Mouse (Mus musculus) c-Kit-negative CD71-positive TER-119-positive erythroid progenitor cells, embryonic 14.5 days (primary cell): Measurements from ENCODE around the gene Wwc2.

Source experiments
- DNase-seq: peaks from one replicate; pipeline ENCODE4 v3.0.0-alpha.2; 2013; ENCODE audit warnings: low read depth, low spot score

Gene Wwc2

DNA sequence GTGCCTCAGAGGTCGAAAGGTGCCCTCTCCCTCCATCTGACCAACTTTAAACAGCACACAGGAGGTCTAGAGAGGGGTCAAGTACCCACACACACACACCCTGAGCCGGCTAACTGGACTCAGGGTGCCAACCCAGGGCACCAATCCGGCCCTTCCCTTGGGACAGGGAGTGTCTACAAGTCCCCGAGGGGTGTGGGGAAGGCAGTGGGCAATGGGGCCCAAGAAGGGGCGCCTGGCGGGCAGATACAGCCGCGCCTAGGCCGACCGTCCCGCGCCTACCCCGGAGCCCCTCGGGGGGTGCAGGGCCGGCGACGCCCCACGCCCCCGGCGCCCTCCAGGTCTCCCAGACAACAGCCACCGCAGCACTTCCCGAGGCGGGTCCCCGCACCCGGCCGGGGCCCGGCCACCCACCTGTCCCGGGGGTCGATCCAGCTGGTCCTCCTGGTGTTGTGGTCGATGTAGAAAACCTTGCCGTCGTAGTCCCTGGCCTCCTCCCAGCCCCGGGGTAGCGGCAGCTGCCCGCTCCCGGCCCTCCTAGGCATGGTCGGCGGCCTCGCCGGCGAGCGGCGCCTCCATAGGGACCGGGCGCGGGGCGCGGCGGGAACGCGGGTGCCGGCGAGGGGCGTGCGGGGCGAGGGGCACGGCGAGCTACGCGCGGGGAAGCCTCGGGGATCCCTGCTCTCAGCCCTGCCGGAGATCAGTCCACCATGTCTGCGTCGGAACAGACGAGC, 904 bp downstream of the Wwc2 start:
- DNase-seq, result no peak

DNA sequence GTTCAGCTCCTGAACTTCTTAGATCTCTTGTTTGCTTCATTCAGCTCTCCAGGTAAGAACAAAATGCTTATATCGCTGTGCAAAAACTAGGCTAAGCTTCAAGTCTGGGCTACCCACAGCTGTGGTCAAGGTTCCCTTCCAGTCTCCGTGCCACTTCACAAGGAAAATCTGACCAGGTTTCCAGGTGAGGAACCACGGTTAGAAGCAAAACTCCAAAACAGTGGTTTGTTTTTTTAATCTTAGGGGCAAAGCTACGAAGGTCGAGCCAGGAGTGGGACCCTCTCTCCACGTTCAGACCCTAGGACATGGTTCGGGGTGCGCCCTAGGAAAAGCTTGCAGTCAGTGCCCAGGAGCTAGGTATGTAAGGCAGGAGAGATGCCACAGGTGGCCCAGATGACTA, 1.5 kb downstream of the Wwc2 start:
- DNase-seq, result no peak

DNA sequence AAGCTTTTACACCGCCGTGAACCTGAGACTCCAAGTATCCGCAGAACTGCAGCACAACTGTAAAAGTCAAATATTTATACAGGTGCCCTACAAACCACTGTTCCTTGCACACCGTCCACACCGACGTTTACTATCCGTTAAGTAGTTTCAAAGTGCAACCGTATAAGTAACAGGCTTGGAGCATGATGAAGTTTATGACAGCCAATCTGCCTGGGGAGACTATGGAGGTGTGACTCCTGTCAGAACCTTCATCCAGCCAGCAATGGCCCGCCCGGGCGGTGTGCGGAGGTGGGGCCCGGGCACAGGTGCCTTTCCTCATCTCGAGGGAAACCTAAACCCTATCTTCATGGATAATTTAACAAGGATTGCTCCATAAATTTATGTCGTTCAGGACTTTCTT, 2.6 kb downstream of the Wwc2 start:
- DNase-seq, result no peak

DNA sequence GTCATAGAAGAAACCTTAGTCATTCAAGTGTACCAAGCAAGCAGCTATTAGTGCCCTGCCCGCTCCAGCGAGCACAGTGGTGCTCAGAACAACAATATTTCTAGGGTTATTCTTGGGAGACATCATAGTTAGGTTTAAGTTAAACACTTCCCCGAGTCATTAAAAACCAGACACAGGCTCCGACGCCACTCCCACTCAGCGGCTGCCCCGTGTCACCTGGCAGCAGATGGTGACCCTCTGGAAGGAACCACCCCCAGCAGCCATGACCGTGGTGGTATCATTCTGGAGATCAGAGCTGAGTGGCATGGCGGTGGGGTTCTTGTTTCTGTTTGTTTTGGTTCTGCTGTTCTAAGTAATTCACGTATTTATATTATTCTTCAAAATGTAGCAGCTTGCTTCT, 5.1 kb downstream of the Wwc2 start:
- DNase-seq, result no peak

DNA sequence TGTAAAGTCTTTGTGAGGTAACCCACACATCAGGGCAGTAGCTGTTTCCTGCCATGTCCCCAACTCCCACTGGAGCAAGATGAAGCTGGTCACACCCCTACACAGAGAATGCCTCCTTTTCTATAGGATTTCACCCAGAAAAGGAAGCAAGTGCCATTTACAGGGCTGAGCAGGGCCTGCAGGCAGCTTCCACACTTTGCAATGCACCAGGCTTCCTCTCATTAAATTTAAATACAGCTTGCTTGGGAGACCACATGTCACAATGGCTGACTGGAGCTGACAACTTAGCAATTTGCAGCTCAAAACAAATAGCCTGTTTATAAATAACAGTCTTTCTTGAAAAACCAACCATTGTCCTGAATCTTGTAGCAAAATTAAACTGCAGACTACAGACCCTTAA, 5.5 kb downstream of the Wwc2 start:
- DNase-seq, result no peak

DNA sequence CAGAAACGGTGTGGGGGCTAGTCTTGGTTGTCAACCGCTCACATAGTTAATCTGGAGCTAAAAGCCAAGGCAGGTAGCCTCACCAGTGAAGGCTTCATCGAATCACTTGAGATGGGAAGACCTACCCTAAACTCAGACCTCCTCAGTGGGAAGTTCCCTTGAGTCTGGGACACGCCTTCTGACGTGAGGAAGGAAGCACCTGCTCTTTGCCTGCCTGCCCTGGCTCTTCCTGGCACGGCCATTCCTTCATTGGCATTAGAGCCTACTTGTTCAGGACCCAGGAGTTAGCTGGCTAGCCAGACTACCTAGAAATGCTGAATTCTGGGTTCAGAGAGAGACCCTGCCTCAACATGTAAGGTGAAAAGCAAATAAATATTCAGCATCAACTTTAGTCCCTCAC, 9.6 kb downstream of the Wwc2 start:
- no peak for DNase-seq

DNA sequence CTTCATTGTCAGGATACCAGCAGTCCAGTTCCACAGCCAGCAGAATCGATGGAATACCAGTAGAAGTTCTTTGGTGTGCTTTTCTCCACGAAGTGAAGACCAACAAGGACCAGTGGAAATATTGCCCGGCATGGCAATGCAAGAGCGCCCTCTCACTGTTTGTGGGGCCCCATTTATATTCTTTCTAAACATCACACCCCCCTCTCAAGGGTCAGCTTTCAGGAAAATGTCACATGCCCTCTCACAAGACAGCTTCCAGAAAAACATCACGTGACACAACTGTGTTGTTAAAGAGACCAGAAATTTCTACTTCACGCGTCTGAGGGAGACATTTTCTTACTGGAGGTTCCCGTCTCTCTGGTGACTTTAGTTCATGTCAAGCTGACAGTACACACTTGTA, 10.8 kb downstream of the Wwc2 start:
- no peak for DNase-seq

DNA sequence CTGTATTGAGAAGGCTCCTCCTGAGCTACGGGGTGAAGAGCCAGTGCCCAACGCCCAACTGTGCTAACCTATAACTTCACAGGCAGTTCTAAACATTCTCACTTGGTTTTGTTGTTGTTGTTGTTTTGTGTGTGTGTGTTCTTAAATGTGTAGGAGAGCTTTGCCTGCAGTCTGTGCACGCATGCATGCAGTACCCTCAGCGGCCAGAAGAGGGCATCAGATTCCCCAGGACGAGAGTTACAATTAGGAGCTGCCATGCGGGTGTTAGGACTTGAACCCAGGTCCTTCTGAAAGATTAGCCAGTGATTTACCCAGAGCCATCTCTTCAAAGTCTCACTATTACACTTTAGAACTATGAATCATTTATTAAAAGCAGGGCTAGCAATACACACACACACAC, 12.0 kb downstream of the Wwc2 start:
- no peak for DNase-seq

DNA sequence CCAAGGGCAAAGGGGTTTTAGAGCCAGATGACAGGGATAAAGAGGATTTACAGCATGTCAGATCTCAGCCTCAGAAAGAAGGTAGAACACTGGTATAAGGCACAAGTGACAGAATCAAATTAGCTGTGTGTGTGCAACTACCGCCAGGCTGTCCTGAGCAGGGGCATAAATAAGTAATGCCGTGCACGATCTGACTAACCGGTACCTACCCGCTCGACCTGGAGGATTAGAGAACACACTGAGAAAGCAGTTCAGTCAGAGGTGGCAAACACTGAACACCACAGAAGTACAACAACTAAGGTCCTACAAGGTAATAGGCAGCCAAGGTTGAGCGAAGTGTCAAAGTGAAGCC, 15.8 kb downstream of the Wwc2 start:
- no peak for DNase-seq

DNA sequence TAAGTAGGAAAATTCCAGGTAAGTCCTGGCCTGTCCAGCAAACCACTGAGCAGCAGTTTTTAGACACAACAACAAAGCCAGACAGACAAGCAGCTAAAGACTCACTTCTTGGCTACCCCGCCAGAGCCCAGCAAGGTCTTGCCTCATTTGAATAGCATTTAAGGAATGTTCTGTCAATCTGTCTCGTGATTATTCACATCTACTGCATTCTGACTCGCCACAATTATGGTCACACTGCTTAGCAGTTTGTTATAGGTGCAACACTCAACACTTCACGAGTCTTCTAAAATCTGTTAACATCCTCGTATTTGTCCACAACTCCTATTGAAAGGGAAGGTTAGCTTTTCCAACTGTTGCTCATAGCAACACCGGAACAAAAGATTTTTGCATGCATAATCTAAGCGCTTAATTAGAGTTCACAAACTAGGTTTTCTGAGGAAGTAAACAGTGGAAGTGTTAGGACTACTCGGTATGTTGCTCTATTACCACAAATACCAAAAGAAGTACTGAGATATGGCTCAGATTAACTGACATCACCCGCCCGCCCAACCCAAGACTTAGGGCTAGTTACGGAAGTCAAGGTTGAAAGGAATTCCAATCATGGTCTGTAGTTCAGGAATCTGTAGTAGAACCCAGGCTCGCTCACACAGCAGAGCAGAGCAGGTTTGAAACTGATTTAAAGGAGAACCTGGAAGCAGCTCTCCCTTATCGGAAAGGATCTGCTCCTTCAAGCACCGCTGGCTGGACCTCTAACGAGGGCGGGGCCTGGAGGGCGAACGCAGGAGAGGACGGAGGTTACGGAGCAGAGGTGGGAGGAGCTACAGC, 16.4 kb downstream of the Wwc2 start:
- DNase-seq, result no peak

DNA sequence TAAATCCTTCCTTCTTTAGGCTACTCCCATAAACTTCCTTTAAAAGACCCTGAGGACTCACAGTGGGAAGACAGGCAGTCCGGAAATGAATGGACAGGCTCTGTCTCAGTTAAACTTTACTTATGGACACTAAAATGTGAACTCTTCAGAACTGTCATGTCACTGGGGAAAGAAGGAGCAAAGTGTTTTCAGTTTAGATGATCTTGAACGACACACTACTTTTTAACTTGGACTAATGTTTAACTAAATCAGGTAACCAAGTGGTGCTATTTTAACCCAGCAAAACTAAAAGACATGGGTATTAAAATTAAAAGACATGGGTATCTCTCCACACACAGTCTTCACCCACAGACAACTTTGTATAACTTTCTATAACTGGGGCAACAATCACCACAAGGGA, 19.6 kb downstream of the Wwc2 start:
- no peak for DNase-seq

DNA sequence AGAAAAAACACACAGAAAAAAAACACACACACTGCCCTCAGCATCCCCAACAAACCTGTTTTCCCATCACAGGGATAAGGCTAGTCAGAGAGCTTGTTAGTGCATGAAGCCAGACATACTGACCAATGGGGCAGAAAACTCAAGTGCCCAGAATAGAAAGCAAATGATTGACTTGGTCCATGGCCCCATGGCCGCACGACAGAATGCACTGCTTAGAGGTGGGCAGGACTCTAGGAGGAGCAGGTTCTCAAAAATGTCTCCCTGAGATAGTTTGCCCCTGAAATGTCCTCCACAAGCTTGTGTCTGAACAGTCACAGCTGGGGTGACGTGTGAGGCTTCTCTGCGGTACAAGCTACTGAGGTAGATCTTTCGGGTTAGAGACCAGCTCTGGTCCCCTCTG, 20.1 kb downstream of the Wwc2 start:
- no peak for DNase-seq

DNA sequence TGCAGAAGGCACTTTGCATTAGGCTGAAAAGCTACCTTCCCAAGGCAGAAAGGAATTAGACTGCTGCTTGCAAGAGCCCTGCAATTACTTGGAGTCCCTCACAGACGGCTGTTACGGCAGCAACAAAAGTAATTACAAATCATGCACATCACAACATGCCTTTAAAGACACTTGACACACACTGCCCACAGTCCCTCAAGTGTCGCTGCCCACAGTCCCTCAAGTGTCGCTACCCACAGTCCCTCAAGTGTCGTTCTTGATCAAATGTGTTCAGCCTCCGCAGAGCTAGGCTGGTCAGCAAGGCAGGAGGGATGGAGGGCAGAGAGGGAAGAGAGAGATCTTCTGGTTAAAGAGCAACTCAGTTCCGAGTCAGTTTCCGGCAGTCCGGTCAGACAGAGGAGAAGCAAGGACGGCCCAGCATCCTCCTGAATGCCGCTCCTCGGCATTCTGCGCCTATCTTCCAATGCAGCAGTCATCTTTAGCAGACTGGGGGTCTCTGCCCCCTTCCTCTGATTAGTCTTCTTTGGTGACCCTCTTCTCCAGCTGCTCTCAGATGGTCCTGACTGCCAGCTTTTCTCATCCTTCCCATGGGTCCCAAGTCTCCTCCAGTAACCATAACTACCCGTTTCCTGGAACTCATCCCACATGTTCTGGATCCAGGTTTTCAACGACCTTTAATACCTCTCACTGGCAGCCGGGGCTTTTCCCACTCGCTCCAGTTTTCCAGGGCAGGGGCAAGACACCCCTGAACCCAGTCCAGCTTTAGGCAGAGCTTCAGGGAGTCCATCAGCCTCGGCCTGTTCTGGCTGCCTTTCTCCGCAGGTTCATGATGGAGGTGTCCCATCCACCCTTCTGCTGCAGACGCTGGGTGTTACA, 23.4 kb downstream of the Wwc2 start:
- DNase-seq, result no peak

DNA sequence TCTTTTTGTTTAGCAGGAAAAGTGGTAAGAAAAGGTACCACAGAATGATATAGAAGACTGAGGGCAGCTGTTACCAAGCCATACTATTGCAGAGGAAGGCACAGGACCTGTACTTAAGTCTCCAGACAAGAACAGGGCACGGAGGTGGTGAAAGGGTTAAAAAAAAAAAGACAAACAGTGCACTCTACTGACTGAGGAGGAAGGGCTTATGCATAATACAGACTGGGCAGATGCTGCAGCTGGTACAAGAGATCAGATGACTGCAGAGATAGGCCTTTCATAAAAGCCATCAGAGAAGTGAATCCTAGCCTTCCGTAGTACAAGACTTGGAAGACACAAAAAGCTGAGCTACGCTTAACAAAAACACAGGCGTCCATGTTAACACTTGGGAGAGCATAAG, 28.2 kb downstream of the Wwc2 start:
- DNase-seq, result no peak

DNA sequence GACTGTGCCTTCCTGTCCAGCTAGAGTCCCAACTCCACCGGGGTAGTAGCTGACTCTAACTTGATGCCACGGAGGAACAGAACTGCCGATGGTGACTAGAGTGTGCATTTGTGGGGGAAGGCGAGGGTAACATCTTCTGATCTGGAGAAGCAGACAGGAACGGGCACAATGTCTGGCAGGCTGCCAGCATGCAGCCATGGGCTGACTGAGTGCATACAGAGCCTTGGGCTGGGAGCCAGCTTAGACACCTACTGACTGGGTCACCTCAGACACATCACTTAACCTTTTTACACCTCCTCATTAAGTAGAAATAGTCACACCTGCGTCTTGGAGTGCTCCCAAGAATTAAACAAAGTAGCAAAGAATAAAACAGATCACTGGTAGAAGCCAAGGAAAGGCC, 28.7 kb downstream of the Wwc2 start:
- no peak for DNase-seq

DNA sequence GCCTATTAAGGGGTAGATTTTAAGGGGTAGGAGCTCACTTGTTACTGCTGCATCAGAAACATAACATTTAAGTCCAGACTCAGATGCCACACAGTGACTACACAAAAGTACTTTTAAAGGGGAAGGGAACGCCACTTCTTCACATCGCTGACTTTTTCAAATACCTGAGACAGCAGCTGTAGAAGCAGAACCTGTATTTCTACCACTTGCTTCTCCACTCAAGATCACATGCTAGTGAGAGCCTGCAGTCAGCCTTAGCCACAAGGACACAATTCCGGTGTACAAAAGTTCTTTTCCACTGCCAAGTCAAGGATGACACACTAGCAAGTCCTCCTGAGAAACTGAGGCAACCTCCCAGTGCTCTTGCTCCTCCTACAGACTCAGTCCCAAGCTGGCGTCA, 33.2 kb downstream of the Wwc2 start:
- DNase-seq, result no peak

DNA sequence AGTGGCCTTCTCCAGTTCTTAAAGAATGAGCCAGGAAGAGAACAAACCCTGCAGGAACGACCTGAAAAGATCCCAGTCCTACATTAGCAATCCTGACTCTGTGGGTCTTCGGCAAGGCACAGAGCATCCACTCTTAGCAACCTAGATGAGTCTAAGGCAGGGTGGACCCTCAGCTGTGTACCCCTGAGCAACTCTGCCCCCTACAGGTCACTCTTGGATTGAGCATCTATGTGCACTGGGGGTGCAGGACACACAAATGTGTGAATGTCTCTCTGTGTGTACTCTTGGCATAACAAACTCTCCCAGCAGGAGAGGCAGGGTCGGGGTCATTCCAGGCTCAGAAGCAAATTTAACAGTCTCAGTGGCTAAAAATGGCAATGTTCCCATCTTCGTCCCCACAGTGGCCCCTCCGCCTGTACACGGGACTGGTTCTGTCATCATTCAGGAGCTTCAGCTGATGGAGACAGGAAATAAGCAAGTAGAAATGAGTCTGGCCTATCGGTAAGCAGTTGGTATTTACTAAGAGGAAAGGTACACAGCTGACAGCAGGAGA, 39.3 kb downstream of the Wwc2 start:
- no peak for DNase-seq

DNA sequence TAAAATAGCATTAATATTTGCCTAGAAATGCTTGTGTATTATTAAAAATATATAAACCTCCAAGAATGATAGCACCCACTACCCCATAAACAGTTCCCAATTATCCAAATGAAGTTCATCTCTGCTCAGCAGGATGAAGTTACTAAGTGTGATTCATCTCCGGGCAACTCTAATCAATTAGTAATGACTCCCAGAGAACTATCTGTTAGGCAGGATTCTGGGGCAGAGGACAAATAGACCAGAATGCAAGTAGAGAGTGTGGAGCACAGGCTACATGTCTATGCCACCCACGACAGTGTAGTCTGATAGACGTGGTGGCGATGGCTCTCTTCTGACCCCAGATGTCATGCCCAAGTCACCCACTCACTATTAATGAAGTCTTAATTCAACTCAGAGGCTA, 41.9 kb downstream of the Wwc2 start:
- no peak for DNase-seq

DNA sequence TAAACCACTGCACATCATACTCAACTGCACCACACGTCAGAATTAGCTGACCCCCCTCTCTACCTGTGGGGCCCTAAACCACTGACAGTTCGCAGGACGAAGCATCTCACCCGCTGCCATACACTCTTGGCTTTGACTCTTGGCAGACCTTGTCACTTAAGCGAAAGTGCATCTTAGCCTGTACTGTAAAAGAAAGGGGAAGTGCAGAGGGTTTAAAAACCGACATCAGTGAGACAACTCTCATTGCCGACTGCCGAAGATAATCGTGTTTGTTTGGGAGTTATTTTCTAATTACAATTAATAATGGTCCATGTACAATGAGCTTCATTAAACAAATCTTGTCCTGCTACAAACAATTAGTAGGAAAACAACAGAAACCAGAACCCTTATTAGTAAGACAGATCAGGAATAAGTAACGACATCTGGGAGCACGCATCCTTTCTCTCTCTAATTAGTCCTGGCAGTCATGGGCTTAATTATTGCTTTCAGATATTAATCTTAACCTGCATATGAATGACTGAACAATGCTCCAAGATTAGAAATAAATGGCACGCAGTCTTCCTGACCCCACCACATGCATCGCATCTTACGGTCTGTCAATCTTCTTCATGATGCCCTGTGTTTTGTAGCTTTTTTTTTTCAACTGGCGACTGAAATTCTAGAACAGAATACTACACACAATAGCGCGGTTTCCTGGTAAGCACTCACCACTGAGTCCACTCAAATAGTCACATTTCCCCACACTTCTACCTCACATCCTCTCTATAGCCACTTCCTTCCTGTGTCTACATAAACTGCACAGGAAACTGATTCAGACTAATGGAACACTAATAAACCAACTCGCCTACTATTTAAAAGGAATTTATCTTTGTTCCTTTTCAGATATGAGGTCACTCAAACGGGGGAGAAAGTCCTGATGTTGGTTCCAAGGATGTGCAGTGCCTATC, 42.8 kb downstream of the Wwc2 start:
- no peak for DNase-seq

DNA sequence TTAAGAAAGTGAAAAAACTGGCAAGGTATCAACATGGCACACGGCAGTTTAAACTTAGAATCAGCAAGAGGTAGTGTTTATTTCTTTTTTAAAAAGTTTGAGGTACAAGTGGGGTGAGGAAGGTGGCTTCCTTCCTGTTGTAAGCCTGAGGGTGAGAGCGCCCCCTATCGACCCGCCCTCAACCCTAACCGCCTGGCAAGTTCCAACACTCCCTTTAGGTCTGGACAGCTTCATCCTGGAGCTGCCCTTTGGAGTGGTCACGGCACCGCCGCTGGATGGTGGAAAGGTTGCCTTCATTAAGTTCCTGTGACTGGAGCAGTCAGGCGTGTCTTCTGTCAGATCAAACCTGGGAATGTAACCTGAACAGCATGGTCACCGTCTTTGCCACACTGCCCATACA, 47.7 kb downstream of the Wwc2 start:
- DNase-seq, result no peak

DNA sequence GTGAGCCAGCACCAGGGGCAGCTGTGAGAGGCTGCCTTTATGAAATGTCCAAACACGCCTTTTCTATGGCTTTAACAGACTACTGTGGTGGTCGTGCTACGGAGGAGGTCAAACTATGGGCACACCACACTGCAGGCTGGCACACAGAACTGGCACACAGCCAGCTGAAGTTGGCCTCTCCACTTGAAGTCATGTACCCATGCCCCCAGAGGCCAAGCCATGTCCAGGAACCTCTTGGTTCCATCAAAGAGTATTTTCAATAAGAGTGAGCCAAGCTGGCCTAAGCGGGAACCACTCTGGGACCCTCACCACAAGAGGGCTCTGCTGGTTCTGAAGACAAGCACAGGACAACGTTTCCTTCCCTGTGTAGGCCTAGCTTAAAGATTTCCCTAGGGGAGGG, 49.7 kb downstream of the Wwc2 start:
- DNase-seq, result no peak
